Mouse (Mus musculus): ENCODE measurements around the gene Gm3045. TPM values are rescaled to one million over a fixed set of nuclear protein-coding genes. Genes with fewer than 3 reads are reported as not detected.

The Gm3045 gene
- polyA plus RNA-seq, 2 experiments, result not detected

DNA sequence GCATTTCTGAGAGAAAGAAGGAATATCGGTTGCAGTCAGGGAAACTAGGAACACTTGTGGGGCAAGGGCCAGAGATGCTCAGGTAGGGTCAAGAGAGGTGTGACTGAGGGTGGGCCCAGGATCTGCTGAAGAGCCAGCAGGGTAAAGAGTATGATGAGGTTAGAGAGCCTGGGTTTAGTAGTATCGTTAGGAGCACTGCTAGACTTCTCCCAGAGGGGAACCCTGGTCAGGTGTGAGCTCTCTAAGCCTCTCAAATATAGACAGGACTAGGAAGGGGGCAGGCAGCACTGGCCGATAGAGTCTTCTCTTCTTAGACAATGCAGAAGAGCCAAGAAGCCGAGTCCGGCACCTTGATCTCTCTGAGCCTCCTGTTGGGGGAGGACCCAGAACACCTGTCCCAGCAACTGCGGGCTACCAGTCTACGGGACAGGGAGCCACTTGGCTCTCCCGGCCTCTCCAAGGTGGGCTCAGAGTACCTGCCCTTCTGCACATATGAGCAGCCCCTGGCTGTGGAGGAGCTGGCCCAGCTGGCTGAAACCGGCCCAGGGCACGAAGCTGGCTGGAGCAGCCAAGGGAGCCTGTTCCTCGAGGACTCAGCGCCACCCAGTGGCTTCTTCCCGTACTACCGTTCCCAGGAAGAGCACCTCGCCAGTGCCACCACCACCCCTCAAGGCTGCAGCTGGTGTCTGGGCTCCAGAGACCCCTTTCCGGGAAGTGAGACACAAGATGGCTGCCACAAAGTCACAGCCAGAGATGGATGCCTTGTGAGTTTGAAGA, 2.5 kb downstream of the Gm3045 start:
- Histone ChIP-seq H3K9me3 (ENCODE audit: control insufficient read depth, low read length) (no peaks in the 10 kb centered on the region), H3K27me3 (ENCODE audit: control insufficient read depth, insufficient read depth, low read length) (no peaks in the 10 kb centered on the region; the same call in 1 of the 2 replicates), H3K4me3 (ENCODE audit: insufficient read depth in 1 of 2, low read depth in 2 of 2, low read length in 2 of 2) (no peak overlapping the region), H3K4me1 (replicated peaks; ENCODE audit: control insufficient read depth in 2 of 2, insufficient read depth in 2 of 2, low read length in 1 of 2) (no peaks in the 10 kb centered on the region), H3K4me2 (ENCODE audit: low read depth) (no peak overlapping the region), H3K9ac (replicated peaks) (no peak overlapping the region), H3K27ac (no peak overlapping the region), H3K36me3 (replicated peaks; ENCODE audit: control insufficient read depth, insufficient read depth, low read depth) (no peaks in the 10 kb centered on the region)
- TF ChIP-seq EP300 (IDR thresholded peaks at IDR 0.05; ENCODE audit: low read depth) (no peak), CTCF (IDR thresholded peaks at IDR 0.05; ENCODE audit: low read depth) (peak; percentile 79)
- ATAC-seq (ENCODE audit: insufficient read depth) (no peak), DNase-seq (ENCODE audit: low read depth in 3 of 3, low spot score in 3 of 3) (no peak)
- 30% methylated on average over 16 of the region's 16 CpGs for WGBS (ENCODE audit: insufficient replicate concordance)

DNA sequence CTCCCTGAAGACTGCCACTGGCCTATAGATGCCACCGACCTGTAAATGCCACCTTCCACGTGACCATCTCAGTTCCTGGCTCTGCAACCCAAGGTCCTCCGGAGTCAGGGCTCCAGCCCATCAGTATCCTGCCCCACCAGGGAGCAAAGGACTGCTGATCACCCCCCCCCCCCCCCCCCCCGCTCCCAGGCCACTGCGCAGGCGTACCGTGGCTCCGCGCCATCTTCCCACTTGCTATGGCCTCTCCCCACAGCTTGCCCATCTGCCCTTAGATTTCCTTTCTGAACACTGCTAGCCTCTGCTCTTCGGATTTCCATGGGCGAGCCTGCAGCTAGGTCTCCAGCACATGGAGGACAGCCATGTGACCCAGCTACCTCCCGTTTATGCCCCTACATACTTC, 6.1 kb downstream of the Gm3045 start:
- no peak overlapping the region for H3K4me2 ChIP-seq (ENCODE audit: low read depth)
- no peaks in the 10 kb centered on the region for H3K4me1 ChIP-seq (replicated peaks; ENCODE audit: control insufficient read depth in 2 of 2, insufficient read depth in 2 of 2, low read length in 1 of 2)
- TF ChIP-seq CTCF (IDR thresholded peaks at IDR 0.05; ENCODE audit: low read depth), result no peak
- TF ChIP-seq EP300 (IDR thresholded peaks at IDR 0.05; ENCODE audit: low read depth), result no peak
- ATAC-seq (ENCODE audit: insufficient read depth) (no peak), DNase-seq (ENCODE audit: low read depth in 3 of 3, low spot score in 3 of 3) (no peak)
- 77% methylated on average over 11 of the region's 12 CpGs for WGBS (ENCODE audit: insufficient replicate concordance)
- no peak overlapping the region for H3K9ac ChIP-seq (replicated peaks)
- no peak overlapping the region for H3K27ac ChIP-seq
- no peaks in the 10 kb centered on the region for H3K36me3 ChIP-seq (replicated peaks; ENCODE audit: control insufficient read depth, insufficient read depth, low read depth)
- no peak overlapping the region for H3K4me3 ChIP-seq (ENCODE audit: insufficient read depth in 1 of 2, low read depth in 2 of 2, low read length in 2 of 2)
- H3K27me3 ChIP-seq (ENCODE audit: control insufficient read depth, insufficient read depth, low read length), result no peaks in the 10 kb centered on the region; the same call in 1 of the 2 replicates
- no peaks in the 10 kb centered on the region for H3K9me3 ChIP-seq (ENCODE audit: control insufficient read depth, low read length)

DNA sequence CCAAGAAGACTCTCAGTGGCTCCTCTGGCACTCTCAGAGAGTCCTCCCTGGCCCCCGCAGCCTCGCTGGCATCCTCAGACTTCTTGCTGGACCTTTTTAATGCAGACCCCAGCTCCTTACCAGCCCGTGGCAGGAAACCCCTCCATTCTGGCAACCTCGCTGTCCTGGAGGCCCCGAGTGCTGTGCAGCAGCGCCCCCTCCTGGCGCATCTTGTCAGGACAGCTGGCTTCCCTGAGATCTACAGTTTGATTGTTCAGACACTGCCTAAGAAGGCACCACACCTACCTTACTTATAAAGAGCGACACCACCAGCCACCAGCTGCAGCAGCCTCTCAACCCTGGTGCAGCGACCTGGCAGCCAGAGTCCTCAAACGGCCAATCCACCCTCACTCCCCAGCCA, 7.1 kb downstream of the Gm3045 start:
- H3K9ac ChIP-seq (replicated peaks), result no peak overlapping the region
- no peaks in the 10 kb centered on the region for H3K9me3 ChIP-seq (ENCODE audit: control insufficient read depth, low read length)
- DNase-seq (ENCODE audit: low read depth in 3 of 3, low spot score in 3 of 3) (no peak), ATAC-seq (ENCODE audit: insufficient read depth) (no peak)
- WGBS (ENCODE audit: insufficient replicate concordance), result 10% methylated on average over 10 of the region's 10 CpGs
- TF ChIP-seq CTCF (IDR thresholded peaks at IDR 0.05; ENCODE audit: low read depth) (peak; percentile 78), EP300 (IDR thresholded peaks at IDR 0.05; ENCODE audit: low read depth) (no peak)
- H3K36me3 ChIP-seq (replicated peaks; ENCODE audit: control insufficient read depth, insufficient read depth, low read depth), result no peaks in the 10 kb centered on the region
- no peak overlapping the region for H3K27ac ChIP-seq
- H3K4me1 ChIP-seq (replicated peaks; ENCODE audit: control insufficient read depth in 2 of 2, insufficient read depth in 2 of 2, low read length in 1 of 2), result no peaks in the 10 kb centered on the region
- peaks cover 4% of the 10 kb centered on the region for H3K27me3 ChIP-seq (ENCODE audit: control insufficient read depth, insufficient read depth, low read length)
- no peak overlapping the region for H3K4me2 ChIP-seq (ENCODE audit: low read depth)
- no peak overlapping the region for H3K4me3 ChIP-seq (ENCODE audit: insufficient read depth in 1 of 2, low read depth in 2 of 2, low read length in 2 of 2)

DNA sequence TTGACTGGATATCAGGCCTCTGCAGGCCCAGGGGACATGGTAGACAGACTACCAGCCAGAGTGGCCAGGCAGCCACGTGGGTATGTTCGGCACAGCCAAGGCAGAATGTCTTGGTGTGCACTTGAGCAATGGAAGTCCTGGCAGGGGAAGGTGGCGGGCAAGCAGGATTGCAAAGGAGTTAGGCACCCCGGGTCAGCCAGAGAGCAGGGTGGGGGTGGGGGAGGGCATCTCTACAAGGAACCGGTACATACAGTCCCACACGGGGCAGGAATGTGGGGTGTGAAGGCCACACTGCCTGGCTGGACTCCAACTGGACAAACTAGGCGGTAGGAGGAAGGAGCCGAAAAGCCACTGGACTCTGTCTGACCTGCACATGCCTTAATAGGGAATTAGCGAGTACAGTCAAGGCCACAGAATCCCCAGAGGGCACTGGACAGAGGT, 7.9 kb downstream of the Gm3045 start:
- WGBS (ENCODE audit: insufficient replicate concordance), result 59% methylated on average over 9 of the region's 9 CpGs
- Histone ChIP-seq H3K27me3 (ENCODE audit: control insufficient read depth, insufficient read depth, low read length) (peaks cover 8% of the 10 kb centered on the region), H3K4me3 (ENCODE audit: insufficient read depth in 1 of 2, low read depth in 2 of 2, low read length in 2 of 2) (no peak overlapping the region), H3K9me3 (ENCODE audit: control insufficient read depth, low read length) (no peaks in the 10 kb centered on the region), H3K4me2 (ENCODE audit: low read depth) (no peak overlapping the region), H3K36me3 (replicated peaks; ENCODE audit: control insufficient read depth, insufficient read depth, low read depth) (no peaks in the 10 kb centered on the region), H3K9ac (replicated peaks) (no peak overlapping the region), H3K27ac (no peak overlapping the region), H3K4me1 (replicated peaks; ENCODE audit: control insufficient read depth in 2 of 2, insufficient read depth in 2 of 2, low read length in 1 of 2) (no peaks in the 10 kb centered on the region)
- TF ChIP-seq CTCF (IDR thresholded peaks at IDR 0.05; ENCODE audit: low read depth) (no peak), EP300 (IDR thresholded peaks at IDR 0.05; ENCODE audit: low read depth) (no peak)
- ATAC-seq (ENCODE audit: insufficient read depth), result peak; percentile 35; the same call in 1 of the 2 replicates
- no peak for DNase-seq (ENCODE audit: low read depth in 3 of 3, low spot score in 3 of 3)

DNA sequence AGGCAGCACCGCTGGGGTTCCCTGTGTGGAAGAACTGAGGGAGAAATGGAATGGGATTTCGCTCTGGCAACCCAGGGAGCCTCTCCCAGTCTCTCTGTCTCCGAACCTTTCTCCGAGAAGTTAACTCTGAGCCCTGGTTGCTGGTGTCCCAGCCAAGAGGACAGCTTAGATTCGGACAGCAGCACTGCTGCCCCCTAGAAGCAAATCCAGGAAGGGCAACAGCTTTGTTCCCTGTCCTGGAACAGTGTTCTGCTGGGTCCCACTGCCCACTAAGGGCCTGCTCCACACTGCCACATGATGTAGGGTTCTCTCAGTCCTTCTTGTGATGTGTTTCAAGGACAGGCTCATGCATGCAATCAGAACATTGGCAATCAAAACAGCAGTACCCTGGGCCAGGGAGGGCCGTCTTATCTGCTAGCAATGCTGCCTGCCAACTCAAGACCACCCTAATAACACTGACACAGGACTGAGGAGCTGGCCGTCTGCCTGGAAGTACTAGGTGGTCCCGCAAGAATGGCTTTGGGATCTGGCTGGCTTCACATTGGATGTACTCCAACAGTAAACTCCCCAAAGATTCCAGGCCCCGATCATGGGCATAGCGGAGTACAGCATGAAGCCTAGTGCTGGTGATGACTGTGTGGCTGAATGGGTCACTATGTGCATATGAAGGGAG, 9.4 kb downstream of the Gm3045 start:
- H3K27ac ChIP-seq, result no peak overlapping the region
- peaks cover 11% of the 10 kb centered on the region for H3K27me3 ChIP-seq (ENCODE audit: control insufficient read depth, insufficient read depth, low read length)

More for the DNA sequence above, 9.4 kb downstream of the Gm3045 start:
- Histone ChIP-seq H3K36me3 (replicated peaks; ENCODE audit: control insufficient read depth, insufficient read depth, low read depth) (no peaks in the 10 kb centered on the region), H3K9ac (replicated peaks) (no peak overlapping the region), H3K9me3 (ENCODE audit: control insufficient read depth, low read length) (no peaks in the 10 kb centered on the region), H3K4me1 (replicated peaks; ENCODE audit: control insufficient read depth in 2 of 2, insufficient read depth in 2 of 2, low read length in 1 of 2) (no peaks in the 10 kb centered on the region), H3K4me2 (ENCODE audit: low read depth) (no peak overlapping the region), H3K4me3 (ENCODE audit: insufficient read depth in 1 of 2, low read depth in 2 of 2, low read length in 2 of 2) (no peak overlapping the region)
- ATAC-seq (ENCODE audit: insufficient read depth) (no peak), DNase-seq (ENCODE audit: low read depth in 3 of 3, low spot score in 3 of 3) (no peak)
- 52% methylated on average over 10 of the region's 10 CpGs for WGBS (ENCODE audit: insufficient replicate concordance)
- 0 out of 2 replicates have a peak, but pooled peaks have one; percentile 5 for TF ChIP-seq CTCF (IDR thresholded peaks at IDR 0.05; ENCODE audit: low read depth)
- no peak for TF ChIP-seq EP300 (IDR thresholded peaks at IDR 0.05; ENCODE audit: low read depth)

All from liver, embryonic 14.5 days (tissue).